Mouse (Mus musculus) small intestine, adult 2 months (tissue): Measurements from ENCODE around the gene Slc35b1. TPM values are rescaled to one million over a fixed set of nuclear protein-coding genes. Genes with fewer than 3 reads are reported as not detected.

Experiments used
- H3K27ac ChIP-seq: fragments of 200-500 bp; 2 replicates; pipeline ENCODE4 v1.5.1; 2012; ENCODE audit warnings: low read depth, low read length, control low read depth, inconsistent platforms; ENCODE audit not compliant: insufficient read depth
- H3K27me3 ChIP-seq: fragments of 200-500 bp; 2 replicates; pipeline ENCODE4 v1.6.1; 2012; ENCODE audit warnings: mild to moderate bottlenecking, moderate library complexity, low read length, inconsistent platforms; ENCODE audit not compliant: control insufficient read depth, insufficient read depth
- H3K36me3 ChIP-seq: fragments of 200-500 bp; 2 replicates; pipeline ENCODE4 v1.6.1; 2012; ENCODE audit warnings: mild to moderate bottlenecking, low read length, control low read depth, inconsistent platforms; ENCODE audit not compliant: control insufficient read depth, insufficient read depth
- H3K4me1 ChIP-seq: fragments of 200-500 bp; 2 replicates; pipeline ENCODE4 v1.6.1; 2012; ENCODE audit warnings: low read length, inconsistent platforms, mixed read lengths; ENCODE audit not compliant: control insufficient read depth, insufficient read depth, insufficient read length
- H3K4me3 ChIP-seq: fragments of 200-500 bp; 2 replicates; pipeline ENCODE4 v1.5.1; 2012; ENCODE audit warnings: low read depth, mild to moderate bottlenecking, control low read depth, inconsistent platforms, low read length, moderate library complexity
- CTCF ChIP-seq: fragments of 200-500 bp; IDR thresholded peaks from 2 replicates; pipeline ENCODE4 v1.5.1; 2012; ENCODE audit warnings: low read depth, mild to moderate bottlenecking, control low read depth, inconsistent platforms, low read length, moderate library complexity, mixed read lengths; ENCODE audit not compliant: insufficient replicate concordance, insufficient read length; ENCODE audit errors: extremely low read depth
- POLR2A ChIP-seq: fragments of 200-500 bp; IDR thresholded peaks from 2 replicates; pipeline ENCODE4 v1.6.1; 2012; ENCODE audit warnings: low read depth, mild to moderate bottlenecking, control low read depth, inconsistent platforms, low read length, moderate library complexity
- WGBS: fragments of 180-500 bp; shearing (Covaris S2); methylation state at CpG from one replicate; pipeline ENCODE4 v1.1.7; 2018; 5-methylcytosine and 5-hydroxymethylcytosine counted together
- polyA plus RNA-seq: library from polyadenylated mRNA; depleted of rRNA; stranded (reverse); fragments of >200 nt; gene quantifications from 2 replicates; pipeline ENCODE4 v1.2.3, GENCODE M21; 2012

Gene Slc35b1
- polyA plus RNA-seq, 1 experiment, result 151 TPM

- H3K27ac ChIP-seq, result no peak overlapping the region
- no peak overlapping the region for H3K4me3 ChIP-seq
- H3K36me3 ChIP-seq, result peaks cover 4% of the 10 kb centered on the region; the same call in 1 of the 2 replicates
- peaks cover 4% of the 10 kb centered on the region; the same call in 1 of the 2 replicates for H3K4me1 ChIP-seq
- H3K27me3 ChIP-seq, result no peaks in the 10 kb centered on the region
- no peak for TF ChIP-seq POLR2A
- TF ChIP-seq CTCF, result no peak
- WGBS, result 77% methylated on average over 5 of the region's 5 CpGs
Measured at GRCm38 (mm10) chr11:95379552-95379951, 4.9 kb upstream of the Slc35b1 start.

- no peak for TF ChIP-seq CTCF
- TF ChIP-seq POLR2A, result no peak
- no peak overlapping the region for H3K4me3 ChIP-seq
- WGBS, result 84% methylated on average over 7 of the region's 7 CpGs
- peaks cover 4% of the 10 kb centered on the region; the same call in 1 of the 2 replicates for H3K4me1 ChIP-seq
- no peak overlapping the region for H3K27ac ChIP-seq
- no peaks in the 10 kb centered on the region for H3K27me3 ChIP-seq
- H3K36me3 ChIP-seq, result peaks cover 4% of the 10 kb centered on the region; the same call in 1 of the 2 replicates
Measured at GRCm38 (mm10) chr11:95380711-95381110, 3.8 kb upstream of the Slc35b1 start.

- Histone ChIP-seq H3K27me3 (no peaks in the 10 kb centered on the region), H3K36me3 (peaks cover 4% of the 10 kb centered on the region; the same call in 1 of the 2 replicates), H3K4me3 (no peak overlapping the region), H3K4me1 (peaks cover 4% of the 10 kb centered on the region; the same call in 1 of the 2 replicates), H3K27ac (no peak overlapping the region)
- TF ChIP-seq POLR2A (no peak), CTCF (no peak)
- WGBS, result 93% methylated on average over 1 of the region's 1 CpGs
Measured at GRCm38 (mm10) chr11:95381146-95381545, 3.3 kb upstream of the Slc35b1 start.

- Histone ChIP-seq H3K4me1 (peaks cover 22% of the 10 kb centered on the region), H3K27me3 (no peaks in the 10 kb centered on the region), H3K36me3 (peaks cover 17% of the 10 kb centered on the region), H3K4me3 (no peak overlapping the region), H3K27ac (no peak overlapping the region)
- WGBS, result 77% methylated on average over 5 of the region's 5 CpGs
- TF ChIP-seq POLR2A (no peak), CTCF (no peak)
Measured at GRCm38 (mm10) chr11:95383331-95383986, 1.0 kb upstream of the Slc35b1 start.

GRCm38 (mm10) chr11:95384004-95384318, 531 bp upstream of the Slc35b1 start:
- H3K27ac ChIP-seq, result no peak overlapping the region
- H3K36me3 ChIP-seq, result peaks cover 18% of the 10 kb centered on the region
- H3K4me3 ChIP-seq, result 0 out of 2 replicates have a peak overlapping the region, but pooled peaks have one; percentile 2
- no peaks in the 10 kb centered on the region for H3K27me3 ChIP-seq
- peaks cover 23% of the 10 kb centered on the region for H3K4me1 ChIP-seq
- no peak for TF ChIP-seq CTCF
- no peak for TF ChIP-seq POLR2A
- 34% methylated on average over 9 of the region's 9 CpGs for WGBS

- WGBS, result under 1% methylated on average over 14 of the region's 14 CpGs
- H3K36me3 ChIP-seq, result peaks cover 26% of the 10 kb centered on the region
- H3K4me3 ChIP-seq, result peak overlapping the region; percentile 99
- H3K27me3 ChIP-seq, result no peaks in the 10 kb centered on the region
- TF ChIP-seq CTCF, result no peak
- TF ChIP-seq POLR2A, result no peak
- H3K27ac ChIP-seq, result peak overlapping the region; percentile 90
- peaks cover 23% of the 10 kb centered on the region for H3K4me1 ChIP-seq
Measured at GRCm38 (mm10) chr11:95384973-95385320, 455 bp downstream of the Slc35b1 start.

GRCm38 (mm10) chr11:95387354-95387753, 2.9 kb downstream of the Slc35b1 start:
- no peak for TF ChIP-seq CTCF
- TF ChIP-seq POLR2A, result peak; percentile 59
- no peaks in the 10 kb centered on the region for H3K27me3 ChIP-seq
- peak overlapping the region; percentile 98 for H3K27ac ChIP-seq
- 24% methylated on average over 7 of the region's 7 CpGs for WGBS
- peaks cover 19% of the 10 kb centered on the region for H3K4me1 ChIP-seq
- H3K36me3 ChIP-seq, result peaks cover 46% of the 10 kb centered on the region
- peak overlapping the region; percentile 60 for H3K4me3 ChIP-seq
